Mouse (Mus musculus) CH12F3 (cell line): ENCODE data around the gene Maml3.

Experiments
- in situ Hi-C: fragments of 300-500 bp; cut with MboI; formaldehyde crosslinking; loops from 2 replicates; pipeline ENCODE4 v1.14.3; 2020; ENCODE audit warnings: low sequenced_read_pairs

Maml3 gene

GRCm38 (mm10) chr3:52104636-52105151 lies at the start of gene Maml3:
Maml3 (minus strand) TSS chr3:52105076.
- in situ Hi-C loops = no loop called here

GRCm38 (mm10) chr3:52151155-52151554 lies 46.3 kb upstream of the Maml3 start:
- in situ Hi-C loops = no loop called here

- in situ Hi-C loops = no loop called here
Observed at GRCm38 (mm10) chr3:52148301-52148700, 43.4 kb upstream of the Maml3 start.

GRCm38 (mm10) chr3:52144776-52145460 lies 40.0 kb upstream of the Maml3 start:
- in situ Hi-C loops = no loop called here

- in situ Hi-C loops = no loop called here
Observed at GRCm38 (mm10) chr3:52143017-52143416, 38.1 kb upstream of the Maml3 start.

GRCm38 (mm10) chr3:52140162-52140561 lies 35.3 kb upstream of the Maml3 start:
- in situ Hi-C loops = no loop called here

- in situ Hi-C loops = no loop called here
Observed at GRCm38 (mm10) chr3:52125421-52125820, 20.5 kb upstream of the Maml3 start.

- in situ Hi-C loops = no loop called here
Observed at GRCm38 (mm10) chr3:52120858-52121257, 16.0 kb upstream of the Maml3 start.

- in situ Hi-C loops = no loop called here
Observed at GRCm38 (mm10) chr3:52119216-52119615, 14.3 kb upstream of the Maml3 start.

- in situ Hi-C loops = no loop called here
Observed at GRCm38 (mm10) chr3:52115421-52115820, 10.5 kb upstream of the Maml3 start.

- in situ Hi-C loops = no loop called here
Observed at GRCm38 (mm10) chr3:52108027-52108426, 3.2 kb upstream of the Maml3 start.

GRCm38 (mm10) chr3:52105156-52105555 lies 280 bp upstream of the Maml3 start:
- in situ Hi-C loops = no loop called here

GRCm38 (mm10) chr3:52104208-52104607 lies 668 bp downstream of the Maml3 start:
- in situ Hi-C loops = no loop called here

GRCm38 (mm10) chr3:52103531-52104181 lies 1.2 kb downstream of the Maml3 start:
- in situ Hi-C loops = no loop called here

- in situ Hi-C loops = no loop called here
Observed at GRCm38 (mm10) chr3:52102601-52103530, 2.0 kb downstream of the Maml3 start.

GRCm38 (mm10) chr3:52101977-52102600 lies 2.8 kb downstream of the Maml3 start:
- in situ Hi-C loops = no loop called here

GRCm38 (mm10) chr3:52101401-52101976 lies 3.4 kb downstream of the Maml3 start:
- in situ Hi-C loops = no loop called here

GRCm38 (mm10) chr3:52100926-52101325 lies 4.0 kb downstream of the Maml3 start:
- in situ Hi-C loops = no loop called here

GRCm38 (mm10) chr3:52100306-52100705 lies 4.6 kb downstream of the Maml3 start:
- in situ Hi-C loops = no loop called here

GRCm38 (mm10) chr3:52099286-52099685 lies 5.6 kb downstream of the Maml3 start:
- in situ Hi-C loops = no loop called here
